Mouse (Mus musculus) testis, postnatal 14 days (tissue): ENCODE measurements around the gene Fcho2.
"Not testable (repeated sequence)": the region's sequence is repeated elsewhere in the genome, so short reads cannot be mapped to it uniquely, and the experiment has no call there.

Experiments used
- DNase-seq: peaks from one replicate; pipeline ENCODE4 v3.0.0; 2021; ENCODE audit warnings: low spot score

Gene Fcho2

GRCm38 (mm10) chr13:98815147-98815785 is at the start of gene Fcho2:
Gene Fcho2, minus strand, starts transcription at chr13:98815449.
- peak; percentile 99 for DNase-seq

- DNase-seq = no peak
These were observed 40.0 kb upstream of the Fcho2 start for GRCm38 (mm10) chr13:98855291-98855690.

GRCm38 (mm10) chr13:98845794-98846193 is 30.5 kb upstream of the Fcho2 start:
- no peak for DNase-seq

GRCm38 (mm10) chr13:98836423-98837088 is 21.3 kb upstream of the Fcho2 start:
- no peak for DNase-seq

GRCm38 (mm10) chr13:98835740-98836139 is 20.5 kb upstream of the Fcho2 start:
- DNase-seq = no peak

- no peak for DNase-seq
These were observed 19.5 kb upstream of the Fcho2 start for GRCm38 (mm10) chr13:98834723-98835122.

GRCm38 (mm10) chr13:98834199-98834598 is 18.9 kb upstream of the Fcho2 start:
- DNase-seq = no peak

GRCm38 (mm10) chr13:98832451-98833450 is 17.5 kb upstream of the Fcho2 start:
- no peak for DNase-seq

GRCm38 (mm10) chr13:98829026-98829425 is 13.8 kb upstream of the Fcho2 start:
- not testable (repeated sequence) for DNase-seq

GRCm38 (mm10) chr13:98825574-98825973 is 10.3 kb upstream of the Fcho2 start:
- DNase-seq = no peak

- DNase-seq = no peak
These were observed 3.8 kb upstream of the Fcho2 start for GRCm38 (mm10) chr13:98819094-98819493.

- no peak for DNase-seq
These were observed 3.0 kb upstream of the Fcho2 start for GRCm38 (mm10) chr13:98818205-98818604.

- no peak for DNase-seq
These were observed 2.5 kb upstream of the Fcho2 start for GRCm38 (mm10) chr13:98817766-98818165.

GRCm38 (mm10) chr13:98816981-98817660 is 1.9 kb upstream of the Fcho2 start:
- not testable (repeated sequence) for DNase-seq

- no peak for DNase-seq
These were observed 1.3 kb upstream of the Fcho2 start for GRCm38 (mm10) chr13:98816571-98816970.

GRCm38 (mm10) chr13:98814275-98815040 is 791 bp downstream of the Fcho2 start:
- peak; percentile 80 for DNase-seq

GRCm38 (mm10) chr13:98813596-98814274 is 1.5 kb downstream of the Fcho2 start:
- DNase-seq = no peak

- DNase-seq = no peak
These were observed 2.1 kb downstream of the Fcho2 start for GRCm38 (mm10) chr13:98813167-98813566.

- DNase-seq = no peak
These were observed 3.0 kb downstream of the Fcho2 start for GRCm38 (mm10) chr13:98812285-98812684.

GRCm38 (mm10) chr13:98810143-98810542 is 5.1 kb downstream of the Fcho2 start:
- DNase-seq = no peak

- no peak for DNase-seq
These were observed 6.2 kb downstream of the Fcho2 start for GRCm38 (mm10) chr13:98809087-98809486.
